Mouse (Mus musculus): ENCODE measurements around the gene 6430628N08Rik. TPM values are rescaled to one million over a fixed set of nuclear protein-coding genes. Genes with fewer than 3 reads are reported as not detected.

6430628N08Rik gene
- polyA plus RNA-seq (2014; fragmentation: Nextera tagmentation; extraction: Ambion mirVana) = not detected in 2 replicates

DNA sequence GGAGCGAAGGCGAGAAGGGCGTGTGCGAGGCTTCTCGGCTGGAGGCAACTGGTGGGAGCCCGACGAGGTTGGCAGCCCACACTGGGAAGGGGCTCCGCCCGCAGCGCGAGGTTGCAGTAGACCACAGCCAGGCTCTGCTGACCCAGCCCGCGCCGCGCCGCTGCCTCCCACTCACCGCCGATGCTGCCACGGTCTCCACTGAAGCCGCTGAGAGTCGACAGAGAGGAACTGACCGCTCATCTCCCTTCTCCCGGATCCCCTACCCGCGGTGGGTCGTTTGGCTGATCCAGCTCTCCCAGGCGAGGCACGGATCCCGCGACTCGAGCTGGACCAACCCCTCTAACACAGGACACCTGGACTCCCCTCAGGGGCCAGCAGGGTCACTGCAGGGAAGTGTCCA lies at the start of gene 6430628N08Rik:
6430628N08Rik (plus strand) TSS at position 113 of the 400 bp plus-strand sequence.
- Histone ChIP-seq H3K36me3 (ENCODE audit: control insufficient read depth, insufficient read depth, low read length) (no peaks in the 10 kb centered on the region), H3K27ac (ENCODE audit: low read depth, low read length) (no peak within 1 kb of the TSS), H3K9ac (ENCODE audit: low read length) (peak within 1 kb of the TSS; percentile 25), H3K9me3 (ENCODE audit: control insufficient read depth, low read length) (no peaks in the 10 kb centered on the region), H3K4me3 (ENCODE audit: low read depth, low read length) (peak within 1 kb of the TSS; percentile 24), H3K4me2 (ENCODE audit: low read depth, low read length, severe bottlenecking) (peak within 1 kb of the TSS; percentile 67), H3K27me3 (ENCODE audit: control insufficient read depth, insufficient read depth, low read length) (peaks cover 31% of the 10 kb centered on the region), H3K4me1 (replicated peaks; ENCODE audit: control insufficient read depth, insufficient read depth, low read length) (peaks cover 6% of the 10 kb centered on the region)
- DNase-seq (ENCODE audit: low spot score) (peak; percentile 63), ATAC-seq (replicated peaks; ENCODE audit: low FRiP score) (peak; percentile 27; the same call in 1 of the 2 replicates)
- 1% methylated on average over 27 of the region's 31 CpGs for WGBS

DNA sequence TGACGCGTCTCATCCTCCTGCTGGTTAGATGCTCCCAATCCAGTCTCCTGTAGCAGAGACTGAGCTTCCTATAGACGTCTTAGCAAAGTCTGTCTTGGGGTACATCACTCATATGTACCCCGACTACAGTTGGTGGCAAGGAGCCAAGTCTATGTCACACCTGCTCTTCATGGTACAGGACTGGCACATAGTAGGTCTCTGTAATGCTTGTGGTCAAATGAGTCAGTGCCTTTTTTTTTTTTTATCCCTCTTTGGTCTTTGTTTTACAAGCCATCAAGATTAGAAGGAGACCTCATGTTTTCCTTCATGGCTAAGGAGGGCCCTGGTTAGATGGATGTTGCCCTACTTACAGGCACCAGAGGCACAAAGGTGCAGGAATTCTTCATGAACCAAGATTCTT lies 49.6 kb upstream of the 6430628N08Rik start:
- no peak for DNase-seq (ENCODE audit: low spot score)
- Histone ChIP-seq H3K9ac (ENCODE audit: low read length) (no peak overlapping the region), H3K27ac (ENCODE audit: low read depth, low read length) (no peak overlapping the region), H3K27me3 (ENCODE audit: control insufficient read depth, insufficient read depth, low read length) (no peaks in the 10 kb centered on the region), H3K4me3 (ENCODE audit: low read depth, low read length) (no peak overlapping the region), H3K36me3 (ENCODE audit: control insufficient read depth, insufficient read depth, low read length) (no peaks in the 10 kb centered on the region), H3K4me2 (ENCODE audit: low read depth, low read length, severe bottlenecking) (no peak overlapping the region), H3K4me1 (replicated peaks; ENCODE audit: control insufficient read depth, insufficient read depth, low read length) (peaks cover 2% of the 10 kb centered on the region; the same call in 1 of the 2 replicates), H3K9me3 (ENCODE audit: control insufficient read depth, low read length) (no peaks in the 10 kb centered on the region)
- ATAC-seq (replicated peaks; ENCODE audit: low FRiP score) = no peak
- 90% methylated on average over 4 of the region's 4 CpGs for WGBS

DNA sequence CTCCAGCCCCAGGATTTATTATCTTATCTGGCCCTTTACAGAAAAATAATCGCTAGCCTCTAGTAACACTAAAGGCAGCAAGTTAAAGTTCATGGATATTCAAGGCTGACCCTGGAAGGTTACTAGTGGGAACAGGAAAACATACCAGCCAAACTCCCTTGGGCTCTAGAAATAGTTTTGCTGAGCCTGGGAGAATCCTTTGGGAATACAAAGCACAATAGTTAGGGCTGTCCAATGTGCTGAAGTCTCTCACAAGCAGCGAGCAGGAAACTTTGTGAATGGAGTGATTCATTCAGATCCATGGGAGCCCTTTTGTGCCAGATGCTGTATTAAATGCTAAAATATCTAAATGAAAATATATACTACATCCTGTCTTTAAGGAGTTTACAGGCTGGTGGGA lies 43.8 kb upstream of the 6430628N08Rik start:
- Histone ChIP-seq H3K36me3 (ENCODE audit: control insufficient read depth, insufficient read depth, low read length) (no peaks in the 10 kb centered on the region), H3K9me3 (ENCODE audit: control insufficient read depth, low read length) (no peaks in the 10 kb centered on the region), H3K4me3 (ENCODE audit: low read depth, low read length) (no peak overlapping the region), H3K27me3 (ENCODE audit: control insufficient read depth, insufficient read depth, low read length) (no peaks in the 10 kb centered on the region), H3K27ac (ENCODE audit: low read depth, low read length) (no peak overlapping the region), H3K9ac (ENCODE audit: low read length) (no peak overlapping the region), H3K4me2 (ENCODE audit: low read depth, low read length, severe bottlenecking) (no peak overlapping the region), H3K4me1 (replicated peaks; ENCODE audit: control insufficient read depth, insufficient read depth, low read length) (no peaks in the 10 kb centered on the region)
- ATAC-seq (replicated peaks; ENCODE audit: low FRiP score) = no peak
- WGBS = 60% methylated on average over 2 of the region's 2 CpGs
- no peak for DNase-seq (ENCODE audit: low spot score)

DNA sequence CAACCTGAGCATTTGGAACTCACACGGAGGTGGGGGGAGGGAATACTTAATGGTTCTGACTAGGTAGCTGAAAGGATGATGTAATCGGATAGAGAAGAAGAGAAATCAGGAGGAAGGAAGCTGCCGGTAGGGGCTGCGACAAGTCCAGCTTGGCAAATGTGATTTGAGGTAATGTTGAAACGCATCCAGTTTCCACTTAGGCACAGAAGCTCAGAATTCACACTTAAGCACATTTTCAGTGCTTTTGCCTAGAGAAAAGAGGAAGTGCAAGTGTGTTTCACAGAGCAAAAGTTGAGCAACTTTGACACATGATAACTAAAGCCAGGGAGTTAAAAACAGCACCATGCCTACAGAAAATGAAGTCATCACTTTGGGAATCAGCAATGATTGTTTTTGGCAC lies 43.1 kb upstream of the 6430628N08Rik start:
- Histone ChIP-seq H3K27ac (ENCODE audit: low read depth, low read length) (no peak overlapping the region), H3K4me1 (replicated peaks; ENCODE audit: control insufficient read depth, insufficient read depth, low read length) (no peaks in the 10 kb centered on the region), H3K36me3 (ENCODE audit: control insufficient read depth, insufficient read depth, low read length) (no peaks in the 10 kb centered on the region), H3K9ac (ENCODE audit: low read length) (no peak overlapping the region), H3K27me3 (ENCODE audit: control insufficient read depth, insufficient read depth, low read length) (no peaks in the 10 kb centered on the region), H3K4me2 (ENCODE audit: low read depth, low read length, severe bottlenecking) (no peak overlapping the region), H3K9me3 (ENCODE audit: control insufficient read depth, low read length) (no peaks in the 10 kb centered on the region), H3K4me3 (ENCODE audit: low read depth, low read length) (no peak overlapping the region)
- ATAC-seq (replicated peaks; ENCODE audit: low FRiP score) = no peak
- WGBS = 59% methylated on average over 5 of the region's 5 CpGs
- DNase-seq (ENCODE audit: low spot score) = no peak

DNA sequence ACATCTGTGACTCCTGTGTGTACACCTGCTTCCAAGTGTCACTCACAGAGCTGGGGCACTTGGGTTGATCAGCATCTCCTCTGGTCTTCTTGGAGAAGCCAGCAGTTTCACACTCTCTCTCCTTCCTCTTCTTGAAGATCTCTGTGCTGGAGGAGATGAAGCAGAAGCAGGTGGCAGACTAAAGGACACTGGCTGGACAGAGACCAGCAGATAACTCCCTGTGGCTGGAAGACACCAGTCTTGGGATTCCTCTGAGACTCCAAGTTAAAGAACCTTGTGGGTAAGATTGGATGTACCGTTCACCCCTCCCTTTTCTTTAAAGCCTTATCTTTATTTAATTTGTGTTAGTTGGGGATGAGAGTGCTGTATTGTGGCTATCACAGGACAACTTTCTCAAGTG lies 42.4 kb upstream of the 6430628N08Rik start:
- Histone ChIP-seq H3K36me3 (ENCODE audit: control insufficient read depth, insufficient read depth, low read length) (no peaks in the 10 kb centered on the region), H3K4me1 (replicated peaks; ENCODE audit: control insufficient read depth, insufficient read depth, low read length) (no peaks in the 10 kb centered on the region), H3K27me3 (ENCODE audit: control insufficient read depth, insufficient read depth, low read length) (no peaks in the 10 kb centered on the region), H3K4me3 (ENCODE audit: low read depth, low read length) (no peak overlapping the region), H3K9me3 (ENCODE audit: control insufficient read depth, low read length) (no peaks in the 10 kb centered on the region), H3K27ac (ENCODE audit: low read depth, low read length) (no peak overlapping the region), H3K4me2 (ENCODE audit: low read depth, low read length, severe bottlenecking) (no peak overlapping the region), H3K9ac (ENCODE audit: low read length) (no peak overlapping the region)
- ATAC-seq (replicated peaks; ENCODE audit: low FRiP score) = no peak
- WGBS = 100% methylated on average over 1 of the region's 1 CpGs
- DNase-seq (ENCODE audit: low spot score) = no peak

DNA sequence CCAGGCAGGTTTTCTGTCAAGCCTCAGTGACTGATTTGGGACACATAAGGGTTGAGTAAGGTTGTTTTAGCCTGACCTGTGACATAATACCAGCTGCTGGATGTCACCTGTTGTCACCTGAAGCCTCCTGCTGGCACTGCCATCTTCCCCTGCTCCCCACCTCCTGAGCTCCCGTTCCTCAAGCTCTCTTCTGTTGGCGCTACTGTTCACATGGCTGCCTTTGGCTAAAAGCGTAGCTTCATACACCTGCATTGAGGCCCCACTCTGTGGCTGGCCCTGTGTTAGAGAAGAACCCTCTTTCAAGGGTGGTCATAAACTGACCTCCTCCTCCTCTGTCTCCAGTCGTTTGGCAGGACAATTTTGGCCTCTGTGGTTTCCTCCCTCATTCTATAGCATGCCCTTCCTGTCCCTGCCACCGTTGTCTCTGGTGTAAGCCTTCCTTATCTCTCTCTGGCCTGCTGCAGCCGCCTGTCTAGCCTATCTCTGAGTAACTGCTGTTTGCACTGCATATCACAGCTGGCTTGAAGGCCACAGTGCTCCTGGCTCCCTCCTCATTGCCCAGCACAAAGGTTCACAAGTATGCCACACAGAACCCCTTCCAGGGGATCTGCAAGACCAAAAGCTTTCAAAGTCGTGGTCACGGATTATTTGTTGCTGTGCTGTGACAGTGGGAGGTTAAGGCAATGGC lies 41.3 kb upstream of the 6430628N08Rik start:
- H3K4me1 ChIP-seq (replicated peaks; ENCODE audit: control insufficient read depth, insufficient read depth, low read length) = no peaks in the 10 kb centered on the region
- no peaks in the 10 kb centered on the region for H3K27me3 ChIP-seq (ENCODE audit: control insufficient read depth, insufficient read depth, low read length)
- no peak overlapping the region for H3K9ac ChIP-seq (ENCODE audit: low read length)
- H3K9me3 ChIP-seq (ENCODE audit: control insufficient read depth, low read length) = no peaks in the 10 kb centered on the region
- 69% methylated on average over 8 of the region's 8 CpGs for WGBS
- H3K4me2 ChIP-seq (ENCODE audit: low read depth, low read length, severe bottlenecking) = no peak overlapping the region
- no peak overlapping the region for H3K4me3 ChIP-seq (ENCODE audit: low read depth, low read length)
- H3K36me3 ChIP-seq (ENCODE audit: control insufficient read depth, insufficient read depth, low read length) = no peaks in the 10 kb centered on the region
- ATAC-seq (replicated peaks; ENCODE audit: low FRiP score) (no peak), DNase-seq (ENCODE audit: low spot score) (no peak)
- no peak overlapping the region for H3K27ac ChIP-seq (ENCODE audit: low read depth, low read length)

DNA sequence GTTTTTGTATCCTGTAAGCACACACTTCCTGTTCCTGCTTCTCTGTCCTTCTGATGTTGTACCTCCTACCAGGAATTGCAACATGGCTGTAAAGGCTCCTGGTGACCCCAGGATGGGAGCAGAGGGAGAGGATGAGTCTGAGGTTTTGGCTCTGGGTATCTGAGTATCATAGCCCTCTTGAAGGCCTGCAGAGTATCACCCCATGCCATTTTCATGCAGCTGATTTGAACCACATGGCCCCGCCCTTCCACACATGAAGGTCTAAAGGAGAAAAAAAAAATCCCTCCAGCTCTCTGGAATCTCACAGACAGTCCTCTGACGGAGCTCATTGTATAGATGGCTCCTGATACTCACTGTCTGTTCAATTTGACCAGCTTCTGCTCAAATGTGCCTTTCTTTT lies 40.4 kb upstream of the 6430628N08Rik start:
- Histone ChIP-seq H3K4me2 (ENCODE audit: low read depth, low read length, severe bottlenecking) (no peak overlapping the region), H3K36me3 (ENCODE audit: control insufficient read depth, insufficient read depth, low read length) (no peaks in the 10 kb centered on the region), H3K9me3 (ENCODE audit: control insufficient read depth, low read length) (no peaks in the 10 kb centered on the region), H3K9ac (ENCODE audit: low read length) (no peak overlapping the region), H3K27me3 (ENCODE audit: control insufficient read depth, insufficient read depth, low read length) (no peaks in the 10 kb centered on the region), H3K27ac (ENCODE audit: low read depth, low read length) (no peak overlapping the region), H3K4me3 (ENCODE audit: low read depth, low read length) (no peak overlapping the region), H3K4me1 (replicated peaks; ENCODE audit: control insufficient read depth, insufficient read depth, low read length) (peaks cover 2% of the 10 kb centered on the region; the same call in 1 of the 2 replicates)
- no peak for ATAC-seq (replicated peaks; ENCODE audit: low FRiP score)
- 83% methylated on average over 2 of the region's 2 CpGs for WGBS
- DNase-seq (ENCODE audit: low spot score) = no peak

DNA sequence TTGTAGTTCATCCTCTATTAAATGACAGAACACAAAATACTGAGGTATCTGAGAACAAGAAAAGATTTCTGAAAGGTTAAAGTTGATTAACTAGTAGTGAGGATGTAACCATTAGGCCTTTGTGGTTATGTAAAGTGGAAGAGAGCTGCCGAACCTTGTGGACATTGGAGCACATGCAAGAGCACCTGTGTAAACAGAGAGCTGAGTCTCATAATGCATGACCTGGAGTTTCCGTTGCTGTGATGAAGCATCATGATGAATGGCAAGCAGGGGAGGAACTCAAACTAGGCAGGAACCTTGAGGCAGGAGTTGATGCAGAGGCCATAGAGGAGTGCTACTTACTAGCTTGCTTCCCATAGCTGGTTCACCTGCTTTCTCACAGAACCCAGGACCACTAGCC lies 39.8 kb upstream of the 6430628N08Rik start:
- H3K27me3 ChIP-seq (ENCODE audit: control insufficient read depth, insufficient read depth, low read length) = no peaks in the 10 kb centered on the region
- H3K27ac ChIP-seq (ENCODE audit: low read depth, low read length) = no peak overlapping the region
- H3K9ac ChIP-seq (ENCODE audit: low read length) = no peak overlapping the region
- no peak overlapping the region for H3K4me2 ChIP-seq (ENCODE audit: low read depth, low read length, severe bottlenecking)
- no peak for DNase-seq (ENCODE audit: low spot score)
- H3K4me3 ChIP-seq (ENCODE audit: low read depth, low read length) = no peak overlapping the region
- peaks cover 2% of the 10 kb centered on the region; the same call in 1 of the 2 replicates for H3K4me1 ChIP-seq (replicated peaks; ENCODE audit: control insufficient read depth, insufficient read depth, low read length)
- ATAC-seq (replicated peaks; ENCODE audit: low FRiP score) = no peak
- 88% methylated on average over 2 of the region's 2 CpGs for WGBS
- no peaks in the 10 kb centered on the region for H3K36me3 ChIP-seq (ENCODE audit: control insufficient read depth, insufficient read depth, low read length)
- no peaks in the 10 kb centered on the region for H3K9me3 ChIP-seq (ENCODE audit: control insufficient read depth, low read length)

DNA sequence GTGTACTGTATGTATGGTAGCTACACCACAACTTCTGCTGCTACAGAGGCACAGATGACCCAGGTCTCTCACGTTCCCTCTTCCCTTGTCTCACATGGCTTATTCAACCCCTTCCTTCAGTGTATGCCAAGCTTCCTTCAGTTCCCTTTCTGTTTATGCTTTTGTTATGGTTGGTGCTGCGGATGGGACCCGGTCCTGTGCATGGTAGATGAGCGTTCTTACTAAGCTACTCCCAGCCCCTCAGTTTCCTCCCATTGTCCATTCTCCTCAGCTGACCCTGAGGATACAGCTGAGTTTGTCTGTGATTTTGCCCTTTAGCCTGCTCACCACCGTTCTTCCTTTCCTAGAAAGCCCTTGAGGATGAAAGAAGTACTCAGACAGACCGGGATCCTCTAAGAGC lies 38.9 kb upstream of the 6430628N08Rik start:
- H3K36me3 ChIP-seq (ENCODE audit: control insufficient read depth, insufficient read depth, low read length) = no peaks in the 10 kb centered on the region
- 84% methylated on average over 6 of the region's 6 CpGs for WGBS
- H3K4me3 ChIP-seq (ENCODE audit: low read depth, low read length) = no peak overlapping the region

More for the DNA sequence above, 38.9 kb upstream of the 6430628N08Rik start:
- Histone ChIP-seq H3K9ac (ENCODE audit: low read length) (no peak overlapping the region), H3K27ac (ENCODE audit: low read depth, low read length) (no peak overlapping the region), H3K9me3 (ENCODE audit: control insufficient read depth, low read length) (no peaks in the 10 kb centered on the region), H3K27me3 (ENCODE audit: control insufficient read depth, insufficient read depth, low read length) (no peaks in the 10 kb centered on the region), H3K4me2 (ENCODE audit: low read depth, low read length, severe bottlenecking) (no peak overlapping the region), H3K4me1 (replicated peaks; ENCODE audit: control insufficient read depth, insufficient read depth, low read length) (peaks cover 2% of the 10 kb centered on the region; the same call in 1 of the 2 replicates)
- DNase-seq (ENCODE audit: low spot score) (no peak), ATAC-seq (replicated peaks; ENCODE audit: low FRiP score) (no peak)
